10 mouse cellular contexts compared by ENCODE assay signal in the genomic region with DNA sequence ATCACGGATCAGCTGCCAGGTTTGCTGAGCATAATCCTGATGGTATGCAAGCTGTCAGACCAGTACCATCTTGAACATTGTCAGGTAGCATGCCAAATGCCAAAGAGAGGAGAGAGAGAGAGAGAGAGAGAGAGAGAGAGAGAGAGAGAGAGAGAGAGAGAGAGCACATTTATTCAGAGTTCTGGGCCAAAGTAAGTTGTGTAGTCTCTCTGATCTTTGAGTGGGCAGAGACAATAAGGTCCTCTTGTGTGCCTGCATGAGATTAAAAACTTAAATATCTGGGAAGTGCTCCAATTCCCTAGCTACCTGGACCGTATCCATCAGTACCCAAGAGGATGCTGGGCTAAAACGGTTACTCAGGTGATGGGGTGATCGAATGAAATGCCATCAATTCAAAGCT.
"Had no signal": no experiment of that assay in that cellular context is flagged by ENCODE, and none has a peak within 500 bp of the region (broad histone marks: within the 10 kb centered on the region; RNA-seq: fewer than 3 reads in every experiment).

No protein-coding gene starts in this region.

- ATAC-seq: midbrain, embryonic 13.5 days; midbrain, embryonic 15.5 days had no signal

- DNase-seq: lung, adult 18-20 months; lung, embryonic 14.5 days; lung, postnatal 10 days; lung, postnatal 4 days; right cerebral cortex, postnatal 14 days; thymus, adult 2 months; thymus, postnatal 25 days; thymus, postnatal 4 days had no signal
